Mouse (Mus musculus) intestine, embryonic 15.5 days (tissue): Measurements from ENCODE around the gene Gpa33. TPM values are rescaled to one million over a fixed set of nuclear protein-coding genes. Genes with fewer than 3 reads are reported as not detected.

Source experiments
- ATAC-seq: fragments of 200-750 bp; cut with Nextera tagmentation; 2 replicates; pipeline ENCODE4 v1.8.0; 2017; ENCODE audit warnings: moderate TSS enrichment, moderate library complexity
- H3K27ac ChIP-seq: fragments of 300-500 bp; sonication (generic); 2 replicates; pipeline ENCODE4 v1.5.1; 2015; ENCODE audit warnings: mild to moderate bottlenecking, inconsistent platforms
- H3K27me3 ChIP-seq: fragments of 300-500 bp; sonication (generic); replicated peaks from 2 replicates; pipeline ENCODE4 v1.6.1; 2015; ENCODE audit warnings: inconsistent platforms
- H3K36me3 ChIP-seq: fragments of 300-500 bp; sonication (generic); 2 replicates; pipeline ENCODE4 v1.6.1; 2015; ENCODE audit warnings: inconsistent platforms
- H3K4me1 ChIP-seq: fragments of 300-500 bp; sonication (generic); replicated peaks from 2 replicates; pipeline ENCODE4 v1.6.1; 2015; ENCODE audit warnings: inconsistent platforms
- H3K4me2 ChIP-seq: fragments of 300-500 bp; sonication (generic); replicated peaks from 2 replicates; pipeline ENCODE4 v1.6.1; 2015; ENCODE audit warnings: mild to moderate bottlenecking, inconsistent platforms
- H3K4me3 ChIP-seq: fragments of 300-500 bp; sonication (generic); replicated peaks from 2 replicates; pipeline ENCODE4 v1.5.1; 2015; ENCODE audit warnings: inconsistent platforms
- H3K9ac ChIP-seq: fragments of 300-500 bp; sonication (generic); 2 replicates; pipeline ENCODE4 v1.6.1; 2015; ENCODE audit warnings: inconsistent platforms
- H3K9me3 ChIP-seq: fragments of 300-500 bp; sonication (generic); 2 replicates; pipeline ENCODE4 v1.6.1; 2016; ENCODE audit warnings: inconsistent platforms
- WGBS: fragments of 180-500 bp; shearing (Covaris S2); methylation state at CpG from one replicate; pipeline ENCODE4 v1.1.7; 2015; 5-methylcytosine and 5-hydroxymethylcytosine counted together
- polyA plus RNA-seq: library from polyadenylated mRNA; unstranded; fragments of >200 nt; fragmentation: Nextera tagmentation; extraction: Ambion mirVana; gene quantifications from 2 replicates; pipeline ENCODE4 v1.2.1, GENCODE M21; 2015

Gene Gpa33
- polyA plus RNA-seq, 1 experiment from 2014 or later = 60.2 TPM

GRCm38 (mm10) chr1:166154162-166155112 is 24.4 kb downstream of the Gpa33 start:
- ATAC-seq = peak; percentile 78
- no peak overlapping the region for H3K27ac ChIP-seq
- H3K4me2 ChIP-seq = peak overlapping the region; percentile 49
- no peaks in the 10 kb centered on the region for H3K9me3 ChIP-seq
- 0 out of 2 replicates have a peak overlapping the region, but pooled peaks have one; percentile 9 for H3K4me3 ChIP-seq
- H3K27me3 ChIP-seq = peaks cover 9% of the 10 kb centered on the region
- peaks cover 8% of the 10 kb centered on the region for H3K4me1 ChIP-seq
- H3K36me3 ChIP-seq = no peaks in the 10 kb centered on the region
- WGBS = 11% methylated on average over 29 of the region's 29 CpGs
- H3K9ac ChIP-seq = no peak overlapping the region

GRCm38 (mm10) chr1:166155113-166155494 is 25.1 kb downstream of the Gpa33 start:
- Histone ChIP-seq H3K4me2 (no peak overlapping the region), H3K27ac (no peak overlapping the region), H3K27me3 (peaks cover 9% of the 10 kb centered on the region), H3K9me3 (no peaks in the 10 kb centered on the region), H3K4me3 (no peak overlapping the region), H3K4me1 (peaks cover 8% of the 10 kb centered on the region), H3K36me3 (no peaks in the 10 kb centered on the region), H3K9ac (no peak overlapping the region)
- ATAC-seq = peak; percentile 34
- 39% methylated on average over 10 of the region's 10 CpGs for WGBS

GRCm38 (mm10) chr1:166157712-166158111 is 27.7 kb downstream of the Gpa33 start:
- ATAC-seq = no peak
- no peak overlapping the region for H3K4me3 ChIP-seq
- no peak overlapping the region for H3K27ac ChIP-seq
- H3K27me3 ChIP-seq = peaks cover 9% of the 10 kb centered on the region
- no peaks in the 10 kb centered on the region for H3K36me3 ChIP-seq
- H3K4me2 ChIP-seq = no peak overlapping the region
- 75% methylated on average over 12 of the region's 12 CpGs for WGBS
- no peaks in the 10 kb centered on the region for H3K9me3 ChIP-seq
- peaks cover 8% of the 10 kb centered on the region for H3K4me1 ChIP-seq
- H3K9ac ChIP-seq = no peak overlapping the region

GRCm38 (mm10) chr1:166158664-166159063 is 28.6 kb downstream of the Gpa33 start:
- peaks cover 8% of the 10 kb centered on the region for H3K4me1 ChIP-seq
- ATAC-seq = no peak
- H3K9ac ChIP-seq = no peak overlapping the region
- no peak overlapping the region for H3K4me2 ChIP-seq
- no peak overlapping the region for H3K27ac ChIP-seq
- no peaks in the 10 kb centered on the region for H3K36me3 ChIP-seq
- 69% methylated on average over 9 of the region's 9 CpGs for WGBS
- H3K9me3 ChIP-seq = no peaks in the 10 kb centered on the region
- peaks cover 9% of the 10 kb centered on the region for H3K27me3 ChIP-seq
- no peak overlapping the region for H3K4me3 ChIP-seq

- Histone ChIP-seq H3K9ac (no peak overlapping the region), H3K4me1 (no peaks in the 10 kb centered on the region), H3K36me3 (no peaks in the 10 kb centered on the region), H3K4me3 (no peak overlapping the region), H3K27ac (no peak overlapping the region), H3K9me3 (no peaks in the 10 kb centered on the region), H3K27me3 (peaks cover 1% of the 10 kb centered on the region), H3K4me2 (no peak overlapping the region)
- WGBS = 49% methylated on average over 5 of the region's 5 CpGs
- no peak for ATAC-seq
These were observed 30.1 kb downstream of the Gpa33 start for GRCm38 (mm10) chr1:166160111-166160510.

- Histone ChIP-seq H3K4me2 (no peak overlapping the region; the same call in 1 of the 2 replicates), H3K4me3 (no peak overlapping the region), H3K9me3 (no peaks in the 10 kb centered on the region), H3K36me3 (no peaks in the 10 kb centered on the region), H3K27me3 (no peaks in the 10 kb centered on the region; the same call in 1 of the 2 replicates), H3K9ac (no peak overlapping the region), H3K27ac (no peak overlapping the region), H3K4me1 (no peaks in the 10 kb centered on the region)
- peak; percentile 64 for ATAC-seq
- WGBS = 15% methylated on average over 24 of the region's 24 CpGs
These were observed 30.8 kb downstream of the Gpa33 start for GRCm38 (mm10) chr1:166160569-166161445.

- 91% methylated on average over 14 of the region's 14 CpGs for WGBS
These were observed 34.5 kb downstream of the Gpa33 start for GRCm38 (mm10) chr1:166164580-166164979.

GRCm38 (mm10) chr1:166165159-166165558 is 35.1 kb downstream of the Gpa33 start:
- no peak for ATAC-seq

More at GRCm38 (mm10) chr1:166164580-166164979, 34.5 kb downstream of the Gpa33 start:
- no peak overlapping the region for H3K9ac ChIP-seq
- H3K9me3 ChIP-seq = no peaks in the 10 kb centered on the region
- ATAC-seq = no peak
- no peaks in the 10 kb centered on the region for H3K4me1 ChIP-seq
- no peak overlapping the region for H3K4me3 ChIP-seq
- H3K36me3 ChIP-seq = no peaks in the 10 kb centered on the region
- no peak overlapping the region for H3K27ac ChIP-seq
- H3K27me3 ChIP-seq = no peaks in the 10 kb centered on the region
- H3K4me2 ChIP-seq = no peak overlapping the region

GRCm38 (mm10) chr1:166167405-166167804 is 37.4 kb downstream of the Gpa33 start:
- no peak overlapping the region for H3K4me3 ChIP-seq
- H3K9ac ChIP-seq = no peak overlapping the region
- no peaks in the 10 kb centered on the region for H3K9me3 ChIP-seq
- 92% methylated on average over 4 of the region's 4 CpGs for WGBS
- no peaks in the 10 kb centered on the region for H3K4me1 ChIP-seq
- H3K36me3 ChIP-seq = no peaks in the 10 kb centered on the region
- no peak overlapping the region for H3K4me2 ChIP-seq
- ATAC-seq = no peak
- H3K27me3 ChIP-seq = no peaks in the 10 kb centered on the region
- H3K27ac ChIP-seq = no peak overlapping the region

More at GRCm38 (mm10) chr1:166165159-166165558, 35.1 kb downstream of the Gpa33 start:
- no peak overlapping the region for H3K4me2 ChIP-seq
- H3K36me3 ChIP-seq = no peaks in the 10 kb centered on the region
- no peaks in the 10 kb centered on the region for H3K4me1 ChIP-seq
- no peaks in the 10 kb centered on the region for H3K9me3 ChIP-seq
- no peak overlapping the region for H3K27ac ChIP-seq
- H3K27me3 ChIP-seq = no peaks in the 10 kb centered on the region
- H3K9ac ChIP-seq = no peak overlapping the region
- H3K4me3 ChIP-seq = no peak overlapping the region
- 89% methylated on average over 9 of the region's 9 CpGs for WGBS

- Histone ChIP-seq H3K4me2 (no peak overlapping the region), H3K9ac (no peak overlapping the region), H3K36me3 (no peaks in the 10 kb centered on the region), H3K9me3 (no peaks in the 10 kb centered on the region), H3K4me1 (no peaks in the 10 kb centered on the region), H3K4me3 (no peak overlapping the region), H3K27me3 (no peaks in the 10 kb centered on the region), H3K27ac (no peak overlapping the region)
- 92% methylated on average over 7 of the region's 7 CpGs for WGBS
- ATAC-seq = no peak
These were observed 38.0 kb downstream of the Gpa33 start for GRCm38 (mm10) chr1:166168017-166168416.

GRCm38 (mm10) chr1:166169713-166170112 is 39.7 kb downstream of the Gpa33 start:
- 91% methylated on average over 7 of the region's 7 CpGs for WGBS
- no peak for ATAC-seq
- Histone ChIP-seq H3K4me1 (no peaks in the 10 kb centered on the region), H3K27me3 (no peaks in the 10 kb centered on the region), H3K36me3 (no peaks in the 10 kb centered on the region), H3K4me2 (no peak overlapping the region), H3K27ac (no peak overlapping the region), H3K4me3 (no peak overlapping the region), H3K9me3 (no peaks in the 10 kb centered on the region), H3K9ac (no peak overlapping the region)

GRCm38 (mm10) chr1:166170852-166171251 is 40.8 kb downstream of the Gpa33 start:
- Histone ChIP-seq H3K9me3 (no peaks in the 10 kb centered on the region), H3K4me2 (no peak overlapping the region), H3K27me3 (no peaks in the 10 kb centered on the region), H3K4me3 (no peak overlapping the region), H3K9ac (no peak overlapping the region), H3K27ac (no peak overlapping the region), H3K36me3 (no peaks in the 10 kb centered on the region), H3K4me1 (no peaks in the 10 kb centered on the region)
- 86% methylated on average over 12 of the region's 12 CpGs for WGBS
- no peak for ATAC-seq
